In the genomic region with DNA sequence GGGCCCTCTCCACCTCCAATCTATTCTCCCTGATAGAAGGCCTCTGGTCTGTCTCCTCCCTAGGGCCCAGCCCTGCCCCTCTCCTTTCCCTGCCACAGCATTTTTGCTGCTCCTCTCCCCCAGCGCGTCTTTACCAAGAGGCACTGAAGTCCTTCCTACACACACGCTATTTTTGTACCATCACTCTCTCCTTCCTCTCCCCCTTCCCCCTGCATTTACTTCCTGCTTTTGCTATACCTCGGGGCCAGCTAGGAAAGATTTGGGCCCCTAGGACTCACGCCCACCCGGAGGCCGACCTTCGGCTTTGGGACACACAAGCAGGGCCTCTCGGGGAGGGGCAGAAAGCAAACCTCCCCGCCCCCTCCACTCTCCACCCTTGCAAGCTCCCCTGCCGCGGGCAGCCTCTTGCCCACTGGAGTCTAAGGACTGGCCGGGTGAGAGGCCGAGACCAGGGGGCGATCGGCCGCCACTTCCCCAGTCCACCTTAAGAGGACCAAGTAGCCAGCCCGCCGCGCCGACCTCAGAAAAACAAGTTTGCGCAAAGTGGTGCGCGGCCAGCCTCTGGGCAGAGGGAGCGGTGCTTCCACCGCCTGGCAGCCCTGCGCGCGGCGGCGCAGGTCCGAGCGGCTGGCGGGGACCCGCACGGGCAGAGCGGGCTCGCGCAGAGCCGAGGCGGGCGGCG, we compare ENCODE assay signal across 8 mouse cellular contexts. TPM values are rescaled to one million over a fixed set of nuclear protein-coding genes. Genes with fewer than 3 reads are reported as not detected.
DNase-seq lines count a peak whose midpoint lies in the region; ATAC-seq and TF ChIP-seq lines count a peak whose summit lies in the region.

A gene (plus strand): TSS at position 377 of the 682 bp plus-strand sequence.

- intact Hi-C loops in heart, postnatal 25 days (cut with DNase I), result loop anchor here (5.0 kb wide), 2 partner anchors 40 to 65 kb away; no protein-coding TSS in a partner anchor

- peak within 1 kb of the TSS; percentile 87 for H3K4me3 ChIP-seq in ES-Bruce4 (ENCODE audit: low read depth, low read length)
- peak within 1 kb of the TSS; percentile 91 for H3K4me3 ChIP-seq in layer of hippocampus, adult 2 months
- H3K4me3 ChIP-seq in neural tube, embryonic 15.5 days (replicated peaks), result peak within 1 kb of the TSS; percentile 69

- DNase-seq in cerebellum, adult 9-10 months, result peak; percentile 85
- DNase-seq in forelimb bud, embryonic 11.5 days (ENCODE audit: low read depth, low spot score), result peak; percentile 44
- DNase-seq in heart, postnatal 25 days (ENCODE audit: low spot score), result peak; percentile 72
- DNase-seq in layer of hippocampus, adult 2 months (ENCODE audit: low spot score in 2 of 2), result peak; percentile 52 to 67
- DNase-seq in lung, adult 18-20 months, result peak; percentile 80 to 82
- DNase-seq in testis, postnatal 14 days (ENCODE audit: low spot score), result peak; percentile 45

- no peaks in the 10 kb centered on the region for H3K36me3 ChIP-seq in ES-Bruce4 (ENCODE audit: control insufficient read depth, insufficient read depth, low read length, poor library complexity, severe bottlenecking)
- H3K36me3 ChIP-seq in neural tube, embryonic 15.5 days, result no peaks in the 10 kb centered on the region

- TF ChIP-seq POLR2A in ES-Bruce4 (IDR thresholded peaks at IDR 0.05; ENCODE audit: insufficient read depth, low read length), result no peak

- H3K4me2 ChIP-seq in neural tube, embryonic 15.5 days, result peak within 1 kb of the TSS; percentile 89

- under 1% methylated on average over 43 of the region's 43 CpGs for WGBS in neural tube, embryonic 15.5 days

- H3K27ac ChIP-seq in ES-Bruce4 (ENCODE audit: insufficient read depth, low read length), result no peak within 1 kb of the TSS
- peak within 1 kb of the TSS; percentile 99 for H3K27ac ChIP-seq in layer of hippocampus, adult 2 months
- H3K27ac ChIP-seq in neural tube, embryonic 15.5 days (replicated peaks), result peak within 1 kb of the TSS; percentile 92

- H3K4me1 ChIP-seq in ES-Bruce4 (ENCODE audit: control insufficient read depth, insufficient read depth, low read length), result peaks cover 2% of the 10 kb centered on the region
- H3K4me1 ChIP-seq in neural tube, embryonic 15.5 days, result peaks cover 55% of the 10 kb centered on the region

- no peak for TF ChIP-seq CTCF in ES-Bruce4 (IDR thresholded peaks at IDR 0.05; ENCODE audit: low read depth, low read length)
- no peak for TF ChIP-seq CTCF in layer of hippocampus, adult 2 months (conservative IDR thresholded peaks at IDR 0.05)

- TF ChIP-seq EP300 in ES-Bruce4 (IDR thresholded peaks at IDR 0.05; ENCODE audit: insufficient read depth, low read depth, low read length), result no peak

- H3K9ac ChIP-seq in ES-Bruce4 (ENCODE audit: low read depth, poor library complexity, severe bottlenecking), result peak within 1 kb of the TSS; percentile 78
- H3K9ac ChIP-seq in neural tube, embryonic 15.5 days (replicated peaks), result peak within 1 kb of the TSS; percentile 76

- H3K9me3 ChIP-seq in ES-Bruce4 (replicated peaks; ENCODE audit: control insufficient read depth, insufficient read depth, low read length, poor library complexity, severe bottlenecking), result no peaks in the 10 kb centered on the region
- H3K9me3 ChIP-seq in neural tube, embryonic 15.5 days (replicated peaks), result no peaks in the 10 kb centered on the region

- H3K27me3 ChIP-seq in ES-Bruce4 (ENCODE audit: control insufficient read depth, insufficient read depth, low read length, poor library complexity, severe bottlenecking), result no peaks in the 10 kb centered on the region
- H3K27me3 ChIP-seq in neural tube, embryonic 15.5 days (replicated peaks), result no peaks in the 10 kb centered on the region

- ATAC-seq in neural tube, embryonic 15.5 days (ENCODE audit: low FRiP score), result peak; percentile 88

RNA-seq across cellular contexts. Expression of the gene that starts here (rescaled TPM):
- polyA plus RNA-seq in ES-Bruce4 (2011; ENCODE audit: insufficient read depth, insufficient read length, low read depth, missing spikeins), result 7.7 and 8.5 TPM in 2 replicates
- total RNA-seq in heart, postnatal 25 days (2021), result 10 to 100 TPM; 24.6 to 28.1 TPM
- 100 to 1,000 TPM; 279 to 289 TPM for total RNA-seq in layer of hippocampus, adult 2 months (2021)
- 31.4 and 36.4 TPM in 2 replicates for polyA plus RNA-seq in neural tube, embryonic 15.5 days (2015; fragmentation: Nextera tagmentation; extraction: Ambion mirVana)

Comparison
In these comparisons a context has a peak if more than half of its experiments do, and no peak if none do; other contexts are left out.
1. RNA of the gene that starts here (total RNA-seq): 279 to 289 TPM in layer of hippocampus, adult 2 months; 24.6 to 28.1 TPM in heart, postnatal 25 days; every median in the first group is over 4 times any median in the second.
2. Peak in every context shown above with its lines, with median percentiles within 50 percentile points of each other: H3K4me3 ChIP-seq and DNase-seq.